Mouse (Mus musculus) fibroblast of lung, adult 2 months (primary cell): ENCODE measurements at regions not wholly inside any gene's neighbourhood (a gene's known extent, or its start where the extent isn't known, plus 50 kb on each side); places are given as distances from the start of the nearest gene placed in this dataset.

ENCODE experiments used
- DNase-seq: peaks from one replicate; pipeline ENCODE4 v3.0.0-alpha.2; 2011; ENCODE audit warnings: low read depth

GRCm38 (mm10) chr5:46488140-46488942, 630.9 kb upstream of the Lcorl start:
- no peak for DNase-seq

- no peak for DNase-seq
Measured at GRCm38 (mm10) chr5:46486740-46487326, 629.4 kb upstream of the Lcorl start.

GRCm38 (mm10) chr5:46456356-46456755, 598.9 kb upstream of the Lcorl start:
- DNase-seq: no peak

GRCm38 (mm10) chr5:46448274-46448673, 590.9 kb upstream of the Lcorl start:
- DNase-seq: no peak

GRCm38 (mm10) chr5:46445844-46446243, 588.4 kb upstream of the Lcorl start:
- no peak for DNase-seq

- no peak for DNase-seq
Measured at GRCm38 (mm10) chr5:46445122-46445521, 587.7 kb upstream of the Lcorl start.

- peak; percentile 12 for DNase-seq
Measured at GRCm38 (mm10) chr5:46443805-46444340, 586.5 kb upstream of the Lcorl start.

GRCm38 (mm10) chr5:46442600-46443248, 585.3 kb upstream of the Lcorl start:
- no peak for DNase-seq

GRCm38 (mm10) chr5:46441716-46442115, 584.3 kb upstream of the Lcorl start:
- DNase-seq: no peak

GRCm38 (mm10) chr5:46431644-46432367, 574.4 kb upstream of the Lcorl start:
- no peak for DNase-seq

- DNase-seq: no peak
Measured at GRCm38 (mm10) chr5:46422738-46423137, 565.3 kb upstream of the Lcorl start.

GRCm38 (mm10) chr5:46406969-46407368, 549.6 kb upstream of the Lcorl start:
- no peak for DNase-seq

- no peak for DNase-seq
Measured at GRCm38 (mm10) chr5:46406404-46406803, 549.0 kb upstream of the Lcorl start.

GRCm38 (mm10) chr5:46386591-46386990, 529.2 kb upstream of the Lcorl start:
- DNase-seq: no peak

GRCm38 (mm10) chr5:46367328-46367727, 509.9 kb upstream of the Lcorl start:
- DNase-seq: no peak

GRCm38 (mm10) chr5:46363661-46364060, 506.2 kb upstream of the Lcorl start:
- DNase-seq: no peak

GRCm38 (mm10) chr5:46361637-46362036, 504.2 kb upstream of the Lcorl start:
- no peak for DNase-seq

GRCm38 (mm10) chr5:46348448-46348847, 491.0 kb upstream of the Lcorl start:
- DNase-seq: no peak

- DNase-seq: peak; percentile 9
Measured at GRCm38 (mm10) chr5:46347368-46348083, 490.1 kb upstream of the Lcorl start.

- no peak for DNase-seq
Measured at GRCm38 (mm10) chr5:46338461-46338860, 481.0 kb upstream of the Lcorl start.

GRCm38 (mm10) chr5:46330880-46331279, 473.5 kb upstream of the Lcorl start:
- no peak for DNase-seq
